Mouse (Mus musculus) MEL (cell line): ENCODE measurements around the gene Ssx2ip. TPM values are rescaled to one million over a fixed set of nuclear protein-coding genes. Genes with fewer than 3 reads are reported as not detected.

Source experiments
- DNase-seq: peaks from one replicate; pipeline ENCODE4 v3.0.0; 2011; ENCODE audit warnings: low read depth, low spot score
- H3K27ac ChIP-seq: 2 replicates; pipeline ENCODE4 v1.5.1; 2012; ENCODE audit warnings: low read depth, mild to moderate bottlenecking, control low read depth, low read length, moderate library complexity; ENCODE audit not compliant: control insufficient read depth
- H3K27me3 ChIP-seq, 2 experiments: fragments of 150-350 bp in 1 of 2; sonication (generic) in 1 of 2; 2 replicates each; pipeline ENCODE4 v1.6.1; 2012; ENCODE audit warnings: low read length in 2 of 2, mild to moderate bottlenecking in 2 of 2, improper control_type of control experiment in 1 of 2, moderate library complexity in 1 of 2; ENCODE audit not compliant: insufficient read depth in 2 of 2, control insufficient read depth in 1 of 2
- H3K36me3 ChIP-seq, 2 experiments: 2 replicates each; pipeline ENCODE4 v1.6.1; 2012 to 2014; ENCODE audit warnings: low read length in 2 of 2, improper control_type of control experiment in 1 of 2, inconsistent platforms in 1 of 2, mild to moderate bottlenecking in 1 of 2; ENCODE audit not compliant: insufficient read depth in 2 of 2, control insufficient read depth in 1 of 2
- H3K4me1 ChIP-seq, 2 experiments: fragments of 150-350 bp in 1 of 2; sonication (generic) in 1 of 2; 2 replicates each; pipeline ENCODE4 v1.6.1; 2012; ENCODE audit warnings: low read length in 2 of 2, improper control_type of control experiment in 1 of 2, mild to moderate bottlenecking in 1 of 2; ENCODE audit not compliant: insufficient read depth in 2 of 2, control insufficient read depth in 1 of 2
- H3K4me3 ChIP-seq, 2 experiments: fragments of 150-350 bp in 1 of 2; sonication (generic) in 1 of 2; 2 replicates each; pipeline ENCODE4 v1.5.1; 2012; ENCODE audit warnings: low read depth in 2 of 2, low read length in 2 of 2, mild to moderate bottlenecking in 2 of 2, moderate library complexity in 2 of 2, control low read depth in 1 of 2, improper control_type of control experiment in 1 of 2; ENCODE audit not compliant: control insufficient read depth in 1 of 2, insufficient read depth in 1 of 2
- H3K79me2 ChIP-seq: 2 replicates; pipeline ENCODE4 v1.6.1; 2012; ENCODE audit warnings: mild to moderate bottlenecking, low read length, moderate library complexity; ENCODE audit not compliant: control insufficient read depth, poor library complexity, insufficient read depth
- H3K9ac ChIP-seq: 2 replicates; pipeline ENCODE4 v1.6.1; 2012; ENCODE audit warnings: low read depth, mild to moderate bottlenecking, control low read depth, low read length, moderate library complexity; ENCODE audit not compliant: control insufficient read depth, poor library complexity, severe bottlenecking
- H3K9me3 ChIP-seq: fragments of 150-350 bp; sonication (generic); replicated peaks from 2 replicates; pipeline ENCODE4 v1.6.1; 2012; ENCODE audit warnings: mild to moderate bottlenecking, low read length, improper control_type of control experiment, moderate library complexity; ENCODE audit not compliant: insufficient read depth
- BHLHE40 ChIP-seq: IDR thresholded peaks from 2 replicates; pipeline ENCODE4 v1.6.1; 2012; ENCODE audit warnings: low read depth, mild to moderate bottlenecking, inconsistent platforms, low read length, improper control_type of control experiment, borderline replicate concordance
- CHD1 ChIP-seq: IDR thresholded peaks from 2 replicates; pipeline ENCODE4 v1.6.1; 2012; ENCODE audit warnings: low read depth, mild to moderate bottlenecking, inconsistent platforms, low read length, improper control_type of control experiment
- CHD2 ChIP-seq: IDR thresholded peaks from 2 replicates; pipeline ENCODE4 v1.6.1; 2011; ENCODE audit warnings: low read length, improper control_type of control experiment
- CTCF ChIP-seq, 3 experiments: IDR thresholded peaks in 2 of 3; conservative IDR thresholded peaks in 1 of 3; 2 replicates each; pipeline ENCODE4 v1.5.1; 2011 to 2012; ENCODE audit warnings: low read length in 3 of 3, low read depth in 2 of 3, mild to moderate bottlenecking in 2 of 3, improper control_type of control experiment in 1 of 3, inconsistent platforms in 1 of 3, mixed read lengths in 1 of 3, moderate library complexity in 1 of 3; ENCODE audit not compliant: control insufficient read depth in 1 of 3, insufficient read depth in 1 of 3, poor library complexity in 1 of 3, severe bottlenecking in 1 of 3
- ELF1 ChIP-seq: IDR thresholded peaks from 2 replicates; pipeline ENCODE4 v1.6.1; 2014; ENCODE audit warnings: low read depth, mild to moderate bottlenecking, inconsistent platforms, low read length, improper control_type of control experiment, moderate library complexity
- EP300 ChIP-seq, 2 experiments: IDR thresholded peaks; 2 replicates each; pipeline ENCODE4 v1.6.1; 2011; ENCODE audit warnings: improper control_type of control experiment in 2 of 2, low read length in 2 of 2, low read depth in 1 of 2, mild to moderate bottlenecking in 1 of 2
- ETS1 ChIP-seq: IDR thresholded peaks from 2 replicates; pipeline ENCODE4 v1.6.1; 2012; ENCODE audit warnings: low read depth, mild to moderate bottlenecking, inconsistent platforms, low read length, improper control_type of control experiment, moderate library complexity
- GABPA ChIP-seq: IDR thresholded peaks from 2 replicates; pipeline ENCODE4 v1.6.1; 2012; ENCODE audit warnings: low read depth, mild to moderate bottlenecking, inconsistent platforms, low read length, improper control_type of control experiment, moderate library complexity
- GATA1 ChIP-seq: IDR thresholded peaks from 2 replicates; pipeline ENCODE4 v1.6.1; 2011; ENCODE audit warnings: low read depth, low read length, improper control_type of control experiment
- HCFC1 ChIP-seq: IDR thresholded peaks from 2 replicates; pipeline ENCODE4 v1.6.1; 2012; ENCODE audit warnings: low read depth, mild to moderate bottlenecking, inconsistent platforms, low read length, improper control_type of control experiment, moderate library complexity
- JUND ChIP-seq: IDR thresholded peaks from 2 replicates; pipeline ENCODE4 v1.6.1; 2011; ENCODE audit warnings: low read depth, mild to moderate bottlenecking, improper control_type of control experiment, low read length
- KAT2A ChIP-seq: conservative IDR thresholded peaks from 2 replicates; pipeline ENCODE4 v1.6.1; 2012; ENCODE audit warnings: low read depth, low read length, improper control_type of control experiment, inconsistent platforms
- MAFK ChIP-seq: IDR thresholded peaks from 2 replicates; pipeline ENCODE4 v1.6.1; 2011; ENCODE audit warnings: low read depth, mild to moderate bottlenecking, low read length, improper control_type of control experiment, borderline replicate concordance
- MAX ChIP-seq: IDR thresholded peaks from 2 replicates; pipeline ENCODE4 v1.6.1; 2011; ENCODE audit warnings: low read length, improper control_type of control experiment
- MEF2A ChIP-seq: IDR thresholded peaks from 2 replicates; pipeline ENCODE4 v1.6.1; 2014; ENCODE audit warnings: low read depth, mild to moderate bottlenecking, inconsistent platforms, low read length, improper control_type of control experiment; ENCODE audit not compliant: poor library complexity, insufficient replicate concordance, severe bottlenecking; ENCODE audit errors: extremely low read depth
- MXI1 ChIP-seq: IDR thresholded peaks from 2 replicates; pipeline ENCODE4 v1.6.1; 2011; ENCODE audit warnings: mild to moderate bottlenecking, low read depth, low read length, improper control_type of control experiment
- MYB ChIP-seq: IDR thresholded peaks from 2 replicates; pipeline ENCODE4 v1.6.1; 2011; ENCODE audit warnings: mild to moderate bottlenecking, low read depth, low read length, improper control_type of control experiment
- NELFE ChIP-seq: IDR thresholded peaks from 2 replicates; pipeline ENCODE4 v1.6.1; 2011; ENCODE audit warnings: low read depth, low read length, improper control_type of control experiment
- NRF1 ChIP-seq: IDR thresholded peaks from 2 replicates; pipeline ENCODE4 v1.6.1; 2014; ENCODE audit warnings: low read depth, mild to moderate bottlenecking, inconsistent platforms, low read length, improper control_type of control experiment, moderate library complexity; ENCODE audit not compliant: poor library complexity, insufficient read depth, severe bottlenecking
- POLR2AphosphoS2 ChIP-seq: IDR thresholded peaks from 2 replicates; pipeline ENCODE4 v1.6.1; 2011; ENCODE audit warnings: low read length, improper control_type of control experiment
- POLR2AphosphoS5 ChIP-seq: IDR thresholded peaks from 2 replicates; pipeline ENCODE4 v1.6.1; 2012; ENCODE audit warnings: low read depth, borderline replicate concordance, mild to moderate bottlenecking, inconsistent platforms, low read length, moderate library complexity, mixed read lengths
- RAD21 ChIP-seq: IDR thresholded peaks from 2 replicates; pipeline ENCODE4 v1.6.1; 2011; ENCODE audit warnings: mild to moderate bottlenecking, low read depth, low read length, improper control_type of control experiment
- RCOR1 ChIP-seq: IDR thresholded peaks from 2 replicates; pipeline ENCODE4 v1.6.1; 2012; ENCODE audit warnings: low read depth, mild to moderate bottlenecking, inconsistent platforms, low read length, improper control_type of control experiment
- SIN3A ChIP-seq: IDR thresholded peaks from 2 replicates; pipeline ENCODE4 v1.6.1; 2012; ENCODE audit warnings: low read length, improper control_type of control experiment, inconsistent platforms
- SMC3 ChIP-seq: IDR thresholded peaks from 2 replicates; pipeline ENCODE4 v1.6.1; 2011; ENCODE audit warnings: low read depth, low read length, improper control_type of control experiment
- TAL1 ChIP-seq: IDR thresholded peaks from 2 replicates; pipeline ENCODE4 v1.6.1; 2012; ENCODE audit warnings: mild to moderate bottlenecking, inconsistent platforms, low read length, moderate library complexity, mixed read lengths
- TCF12 ChIP-seq: IDR thresholded peaks from 2 replicates; pipeline ENCODE4 v1.6.1; 2014; ENCODE audit warnings: low read depth, mild to moderate bottlenecking, inconsistent platforms, low read length, improper control_type of control experiment, moderate library complexity
- UBTF ChIP-seq: IDR thresholded peaks from 2 replicates; pipeline ENCODE4 v1.6.1; 2012; ENCODE audit warnings: low read depth, mild to moderate bottlenecking, inconsistent platforms, low read length, improper control_type of control experiment, moderate library complexity, borderline replicate concordance; ENCODE audit not compliant: insufficient read depth
- USF2 ChIP-seq, 2 experiments: IDR thresholded peaks; 2 replicates each; pipeline ENCODE4 v1.6.1; 2011 to 2012; ENCODE audit warnings: improper control_type of control experiment in 2 of 2, low read length in 2 of 2, borderline replicate concordance in 1 of 2, inconsistent platforms in 1 of 2, low read depth in 1 of 2, mild to moderate bottlenecking in 1 of 2; ENCODE audit not compliant: insufficient read depth in 1 of 2
- ZMIZ1 ChIP-seq: IDR thresholded peaks from 2 replicates; pipeline ENCODE4 v1.6.1; 2012; ENCODE audit warnings: low read depth, mild to moderate bottlenecking, inconsistent platforms, low read length, improper control_type of control experiment, moderate library complexity
- polyA plus RNA-seq, 2 experiments: library from polyadenylated mRNA; stranded (reverse) in 1 of 2; unstranded in 1 of 2; fragments of >175 nt in 1 of 2; fragments of >200 nt in 1 of 2; gene quantifications; 2 replicates each; pipeline versions ENCODE4 v1.2.1 to v1.2.4; 2012; ENCODE audit warnings: low replicate concordance in 2 of 2, low read depth in 1 of 2; ENCODE audit not compliant: insufficient read length in 2 of 2, insufficient read depth in 1 of 2, missing spikeins in 1 of 2
- total RNA-seq: library from RNA; depleted of rRNA; stranded (reverse); fragments of 300-350 nt; gene quantifications from 2 replicates; pipeline ENCODE4 v1.2.3, GENCODE M21; 2012

Ssx2ip gene
- total and polyA plus RNA-seq, 3 experiments = 52.1 to 270 (median 70.0) TPM

DNA sequence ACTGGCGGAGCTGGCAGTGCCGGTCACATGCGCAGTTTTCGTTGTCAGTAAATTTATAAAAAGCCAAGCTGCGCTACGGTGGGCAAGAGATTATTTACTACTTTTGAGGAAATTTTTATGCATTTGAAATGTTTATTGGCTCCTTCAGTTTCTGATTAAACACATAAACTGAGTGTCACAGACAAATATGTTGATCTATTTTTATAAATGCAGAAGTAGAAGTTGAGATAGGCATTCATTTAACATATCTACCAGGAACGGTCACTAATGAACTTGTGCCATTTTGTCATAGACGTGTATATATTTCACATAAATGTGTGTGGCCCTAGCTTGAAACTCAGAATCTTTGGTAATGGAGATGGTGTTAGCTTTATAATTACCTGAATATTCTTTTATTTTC, 13.4 kb downstream of the Ssx2ip start:
- peak overlapping the region; percentile 71 for H3K27ac ChIP-seq
- H3K9ac ChIP-seq = no peak overlapping the region
- peaks cover 22% of the 10 kb centered on the region; the same call in 1 of the 2 replicates for H3K79me2 ChIP-seq
- H3K4me1 ChIP-seq = peaks cover 20 to 32% of the 10 kb centered on the region in 2 experiments
- TF ChIP-seq ZMIZ1 (no peak), NELFE (no peak), MEF2A (peak; percentile 69; the same call in 1 of the 2 replicates), EP300 (IDR thresholded peaks at IDR 0.05; ENCODE audit: low read depth in 1 of 2, low read length in 2 of 2) (peak; percentile 51 to 62), KAT2A (no peak), USF2 (IDR thresholded peaks at IDR 0.05; ENCODE audit: borderline replicate concordance in 1 of 2, insufficient read depth in 1 of 2, low read depth in 1 of 2, low read length in 2 of 2) (no peak), JUND (no peak), SIN3A (peak; percentile 9; the same call in 1 of the 2 replicates), POLR2AphosphoS2 (no peak), MAX (no peak)
- TF ChIP-seq, all 39 proteins: peak for 3
- Histone ChIP-seq H3K36me3 (peaks cover 4 to 32% of the 10 kb centered on the region in 2 experiments), H3K27me3 (no peaks in the 10 kb centered on the region), H3K9me3 (no peaks in the 10 kb centered on the region), H3K4me3 (no peak overlapping the region)
- DNase-seq = peak; percentile 17

DNA sequence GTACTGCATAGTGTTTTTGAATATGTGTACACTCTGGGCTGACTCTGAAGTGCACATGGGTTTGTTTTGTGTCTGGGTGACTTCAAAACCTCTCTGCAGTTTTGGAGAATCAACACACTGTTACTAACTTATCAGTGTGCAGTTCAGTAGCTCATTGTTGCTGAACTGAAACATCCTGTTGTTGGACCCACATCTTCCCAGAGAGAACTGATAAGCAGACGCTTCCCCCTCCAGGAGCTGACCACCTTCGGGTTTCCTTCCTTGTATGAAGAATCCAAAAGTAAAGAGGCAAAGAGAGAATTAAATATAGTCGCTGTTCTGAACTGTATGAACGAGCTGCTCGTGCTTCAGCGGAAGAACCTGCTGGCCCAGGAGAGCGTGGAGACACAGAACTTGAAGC, 14.5 kb downstream of the Ssx2ip start:
- Histone ChIP-seq H3K79me2 (peaks cover 16% of the 10 kb centered on the region; the same call in 1 of the 2 replicates), H3K4me3 (no peak overlapping the region), H3K9me3 (no peaks in the 10 kb centered on the region), H3K36me3 (peaks cover 4 to 32% of the 10 kb centered on the region in 2 experiments), H3K27ac (peak overlapping the region; percentile 53; the same call in 1 of the 2 replicates), H3K4me1 (peaks cover 20 to 32% of the 10 kb centered on the region in 2 experiments), H3K9ac (no peak overlapping the region), H3K27me3 (no peaks in the 10 kb centered on the region)
- DNase-seq = peak; percentile 71
- TF ChIP-seq GATA1 (peak; percentile 84), MAFK (no peak), CHD1 (no peak), RAD21 (no peak), NRF1 (no peak), SMC3 (no peak), HCFC1 (no peak), MXI1 (peak; percentile 57), MAX (no peak), ELF1 (no peak), GABPA (no peak), TCF12 (peak; percentile 61), ZMIZ1 (no peak), ETS1 (peak; percentile 20; the same call in 1 of the 2 replicates), NELFE (no peak), RCOR1 (no peak), TAL1 (peak; percentile 63), POLR2AphosphoS5 (no peak), EP300 (IDR thresholded peaks at IDR 0.05; ENCODE audit: low read depth in 1 of 2, low read length in 2 of 2) (peak; percentile 71 to 76), JUND (no peak), CTCF (IDR thresholded peaks at IDR 0.05 in 2 of 3, conservative IDR thresholded peaks at IDR 0.05 in 1 of 3; ENCODE audit: control insufficient read depth in 1 of 3, insufficient read depth in 1 of 3, low read depth in 2 of 3, low read length in 3 of 3, poor library complexity in 1 of 3, severe bottlenecking in 1 of 3) (no peak), UBTF (no peak), BHLHE40 (no peak), POLR2AphosphoS2 (no peak), SIN3A (peak; percentile 60; the same call in 1 of the 2 replicates), MYB (no peak), CHD2 (no peak)
